Comparison of ENCODE assay signal across 1 mouse cellular context in genomic region chr10:8933451-8934372, GRCm38 (mm10).
TF ChIP-seq lines count a peak whose summit lies in the region.

No protein-coding gene starts in this region.

TF ChIP-seq in CH12.LX, 34 proteins besides CTCF, POLR2A, EP300 and RAD21 (continued from another document):
- TF ChIP-seq SIN3A (IDR thresholded peaks at IDR 0.05; ENCODE audit: low read length) (peak; percentile 83; the same call in 1 of the 2 replicates), USF1 (IDR thresholded peaks at IDR 0.05; ENCODE audit: low read depth, low read length) (no peak), JUN (IDR thresholded peaks at IDR 0.05; ENCODE audit: insufficient read depth, low read depth, low read length) (no peak), NELFE (IDR thresholded peaks at IDR 0.05; ENCODE audit: low read depth, low read length) (0 out of 2 replicates have a peak, but pooled peaks have one; percentile 26), MEF2A (IDR thresholded peaks at IDR 0.05; ENCODE audit: borderline replicate concordance, low read depth, low read length) (peak; percentile 71), ZKSCAN1 (IDR thresholded peaks at IDR 0.05; ENCODE audit: borderline replicate concordance, low read depth, low read length) (no peak), JUND (conservative IDR thresholded peaks at IDR 0.05; ENCODE audit: low read depth, low read length) (no peak), E2F4 (IDR thresholded peaks at IDR 0.05; ENCODE audit: insufficient replicate concordance, low read depth, low read length) (no peak), ZMIZ1 (IDR thresholded peaks at IDR 0.05; ENCODE audit: low read depth, low read length) (0 out of 2 replicates have a peak, but pooled peaks have one; percentile 40), MYC (IDR thresholded peaks at IDR 0.05; ENCODE audit: low read depth, low read length) (peak; percentile 89), HCFC1 (IDR thresholded peaks at IDR 0.05; ENCODE audit: low read depth, low read length) (no peak; the same call in 1 of the 2 replicates), PAX5 (IDR thresholded peaks at IDR 0.05; ENCODE audit: low read length) (no peak), KAT2A (IDR thresholded peaks at IDR 0.05; ENCODE audit: insufficient replicate concordance, low read length) (no peak), BHLHE40 (IDR thresholded peaks at IDR 0.05; ENCODE audit: low read depth, low read length) (peak; percentile 99), MXI1 (IDR thresholded peaks at IDR 0.05; ENCODE audit: low read depth, low read length) (peak; percentile 67; the same call in 1 of the 2 replicates), CHD2 (IDR thresholded peaks at IDR 0.05; ENCODE audit: low read length) (no peak)
